Mouse (Mus musculus): ENCODE measurements around the gene Smarca1.
A peak's percentile ranks its signal among the peaks of the same experiment; 100 is the strongest.

Gene Smarca1

GRCm38 (mm10) chrX:47892431-47893024 is at the start of gene Smarca1:
TSS of gene Smarca1 (minus strand) at chrX:47892974.
- no peak for DNase-seq (ENCODE audit: low spot score in 2 of 2)

DNA sequence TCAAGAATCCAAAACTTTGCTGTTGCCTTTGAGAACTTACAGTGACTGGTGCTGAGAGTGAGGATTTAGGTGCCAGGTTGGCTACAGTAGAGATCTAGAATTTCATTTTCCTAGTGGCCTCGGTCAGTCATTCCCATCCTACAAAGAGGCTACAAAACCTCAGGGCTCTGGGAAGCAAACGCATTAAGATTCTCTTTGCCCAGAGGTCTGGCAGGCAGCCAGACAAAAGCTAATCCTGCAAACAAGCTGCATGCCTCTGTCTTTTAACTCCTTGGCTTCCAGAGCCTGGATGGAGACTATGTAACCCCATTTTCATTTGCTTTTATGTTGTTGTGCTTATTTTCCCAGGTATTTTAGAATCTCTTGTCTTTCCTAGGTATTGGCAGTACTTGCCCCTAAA is 45.0 kb upstream of the Smarca1 start:
- no peak for DNase-seq (ENCODE audit: low spot score in 2 of 2)

GRCm38 (mm10) chrX:47936885-47937284 is 44.1 kb upstream of the Smarca1 start:
- no peak for DNase-seq (ENCODE audit: low spot score in 2 of 2)

GRCm38 (mm10) chrX:47934352-47934751 is 41.6 kb upstream of the Smarca1 start:
- no peak for DNase-seq (ENCODE audit: low spot score in 2 of 2)

- no peak for DNase-seq (ENCODE audit: low spot score in 2 of 2)
Measured at GRCm38 (mm10) chrX:47930449-47930848, 37.7 kb upstream of the Smarca1 start.

DNA sequence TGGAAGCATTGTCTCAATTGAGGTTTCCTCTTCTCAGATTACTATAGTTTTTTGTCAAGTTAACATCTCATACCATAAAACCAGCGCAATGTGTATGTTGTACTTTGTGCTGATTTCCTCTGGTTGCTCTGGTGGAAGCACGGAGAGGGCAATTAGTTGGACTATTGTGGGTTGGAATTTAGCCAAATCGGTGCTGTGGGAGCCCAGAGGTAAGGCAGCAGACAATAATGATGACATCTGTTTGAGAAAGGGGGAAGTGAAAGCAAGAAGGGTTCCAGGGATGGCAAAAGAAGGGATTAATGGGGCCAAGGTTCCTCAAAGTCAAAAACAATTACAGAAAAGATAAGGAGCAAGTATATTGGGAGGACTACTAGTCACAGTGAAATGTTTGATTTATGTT is 35.2 kb upstream of the Smarca1 start:
- DNase-seq (ENCODE audit: low spot score in 2 of 2) = no peak

GRCm38 (mm10) chrX:47920541-47920940 is 27.8 kb upstream of the Smarca1 start:
- DNase-seq (ENCODE audit: low spot score in 2 of 2) = no peak

DNA sequence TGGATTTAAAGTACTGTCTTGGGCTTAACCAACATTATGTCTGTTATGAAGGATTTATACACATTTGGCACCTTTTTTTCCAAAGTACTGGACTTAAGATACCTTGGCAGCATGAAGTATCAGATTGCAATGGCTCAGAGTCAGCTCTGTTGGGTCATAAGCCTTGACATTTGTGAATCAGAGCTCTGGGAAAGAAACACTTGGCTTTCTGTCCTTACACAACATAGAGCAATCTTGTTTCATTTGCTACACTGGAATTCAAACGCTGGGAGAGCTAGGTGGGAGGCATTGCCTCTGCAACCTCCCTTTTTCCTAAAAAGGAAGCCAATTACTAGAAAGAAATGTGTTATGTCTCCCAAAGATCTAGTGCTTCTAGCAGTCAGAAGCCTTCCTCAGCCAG is 24.1 kb upstream of the Smarca1 start:
- DNase-seq (ENCODE audit: low spot score in 2 of 2) = no peak

GRCm38 (mm10) chrX:47913543-47913938 is 20.8 kb upstream of the Smarca1 start:
- no peak for DNase-seq (ENCODE audit: low spot score in 2 of 2)

DNA sequence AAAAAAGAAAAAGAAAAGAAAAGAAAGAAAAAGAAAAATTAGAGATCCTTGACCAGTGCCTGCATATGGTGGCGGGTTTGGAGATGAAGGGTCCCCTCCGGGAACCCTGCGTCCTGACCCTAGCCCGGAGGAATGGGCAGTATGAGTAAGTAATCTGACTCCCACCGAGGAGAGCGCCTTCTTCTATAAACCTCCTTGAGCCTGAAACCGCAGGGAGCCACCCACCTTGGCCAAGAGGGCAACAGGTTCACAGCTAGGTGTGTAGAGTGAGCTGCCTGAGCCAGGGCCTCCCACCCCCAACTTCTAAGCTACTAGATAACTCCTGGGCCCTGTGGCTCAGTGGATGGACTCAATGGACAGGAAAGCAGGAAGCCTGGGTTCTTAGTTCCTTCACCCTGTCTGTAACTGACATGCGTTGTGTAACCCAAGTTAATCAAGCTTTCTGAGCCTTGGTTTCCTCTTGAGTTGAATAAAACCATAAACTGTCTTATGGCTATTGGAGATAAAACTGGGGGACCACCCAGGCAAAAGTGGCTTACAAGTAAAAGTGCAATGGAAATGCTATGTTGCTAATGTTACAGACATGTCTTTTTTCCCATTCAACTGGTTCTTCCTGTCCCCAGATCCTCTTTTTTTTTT is 20.2 kb upstream of the Smarca1 start:
- DNase-seq (ENCODE audit: low spot score in 2 of 2) = no peak

- DNase-seq (ENCODE audit: low spot score in 2 of 2) = peak in 1 of 2 experiments; percentile 43
Measured at GRCm38 (mm10) chrX:47912306-47912792, 19.6 kb upstream of the Smarca1 start, which contains the start of gene Ocrl. TSS of gene Ocrl (plus strand) at chrX:47912387.

DNA sequence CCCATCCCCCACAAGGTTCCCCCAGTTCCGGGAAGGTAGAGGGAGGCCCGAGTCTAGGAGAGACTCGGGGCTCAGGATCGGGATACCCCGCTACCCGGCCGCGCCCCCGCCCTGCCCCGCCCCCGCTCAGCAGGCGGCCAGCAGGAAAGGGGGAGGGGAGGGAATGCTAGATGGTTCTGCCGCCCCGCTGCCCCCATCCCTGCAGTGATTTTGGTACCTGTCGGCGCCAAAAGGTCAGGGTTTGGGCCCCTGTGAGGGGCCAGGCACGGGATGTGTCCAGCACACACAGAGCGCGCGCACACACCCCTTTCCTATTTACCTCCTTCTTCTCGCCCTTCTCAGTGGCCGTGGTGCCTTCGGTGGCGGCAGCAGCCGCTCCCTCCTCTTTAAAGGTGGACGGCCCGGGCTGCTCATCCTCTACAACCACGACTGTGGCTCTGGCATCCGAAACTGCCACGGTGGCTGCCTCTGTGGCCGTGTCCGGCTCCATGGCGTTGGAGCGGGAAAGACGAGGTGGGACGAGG is 805 bp downstream of the Smarca1 start:
- no peak for DNase-seq (ENCODE audit: low spot score in 2 of 2)

GRCm38 (mm10) chrX:47891243-47891906 is 1.4 kb downstream of the Smarca1 start:
- DNase-seq (ENCODE audit: low spot score in 2 of 2) = no peak

DNA sequence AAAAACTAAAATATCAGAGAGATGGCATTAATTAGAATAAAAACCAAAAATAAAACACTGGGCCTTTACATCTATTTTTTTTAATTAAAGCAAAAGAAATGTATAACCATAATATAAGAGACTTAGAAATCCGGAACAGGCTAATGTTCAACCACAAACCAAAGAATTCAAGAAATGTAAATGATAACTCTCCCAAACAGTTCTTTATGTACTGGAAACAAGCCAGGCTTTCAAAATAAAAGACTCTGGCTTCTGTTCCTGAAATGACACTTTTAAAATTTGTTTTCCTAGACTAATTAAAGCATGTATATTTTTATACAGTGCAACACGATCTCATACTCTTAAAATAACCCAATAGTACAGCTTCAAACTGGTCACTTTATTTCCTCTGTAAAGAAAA is 5.4 kb downstream of the Smarca1 start:
- no peak for DNase-seq (ENCODE audit: low spot score in 2 of 2)

DNA sequence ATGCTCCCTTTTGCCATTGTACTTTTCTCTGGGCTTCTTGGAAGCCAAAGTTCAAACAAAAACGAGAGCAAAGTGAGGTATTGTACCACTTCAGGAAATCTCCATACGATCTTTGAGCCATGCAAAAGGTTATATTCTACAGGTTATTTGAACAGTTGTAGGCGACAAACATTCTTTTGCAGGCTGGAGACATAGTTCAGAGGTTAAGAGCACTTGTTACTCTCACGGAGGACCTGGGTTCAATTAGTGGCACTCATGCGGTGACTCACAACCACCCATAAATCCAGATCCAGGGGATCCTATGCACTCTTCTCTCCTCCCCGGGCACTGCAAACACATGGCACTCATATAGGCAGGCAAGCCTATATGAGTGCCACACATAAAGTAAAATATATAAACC is 10.0 kb downstream of the Smarca1 start:
- no peak for DNase-seq (ENCODE audit: low spot score in 2 of 2)

- no peak for DNase-seq (ENCODE audit: low spot score in 2 of 2)
Measured at GRCm38 (mm10) chrX:47880052-47880451, 12.7 kb downstream of the Smarca1 start.

GRCm38 (mm10) chrX:47858544-47858943 is 34.2 kb downstream of the Smarca1 start:
- DNase-seq (ENCODE audit: low spot score in 2 of 2) = no peak

GRCm38 (mm10) chrX:47835835-47836195 is 57.0 kb downstream of the Smarca1 start:
- no peak for DNase-seq (ENCODE audit: low spot score in 2 of 2)

- DNase-seq (ENCODE audit: low spot score in 2 of 2) = no peak
Measured at GRCm38 (mm10) chrX:47835098-47835834, 57.5 kb downstream of the Smarca1 start.

DNA sequence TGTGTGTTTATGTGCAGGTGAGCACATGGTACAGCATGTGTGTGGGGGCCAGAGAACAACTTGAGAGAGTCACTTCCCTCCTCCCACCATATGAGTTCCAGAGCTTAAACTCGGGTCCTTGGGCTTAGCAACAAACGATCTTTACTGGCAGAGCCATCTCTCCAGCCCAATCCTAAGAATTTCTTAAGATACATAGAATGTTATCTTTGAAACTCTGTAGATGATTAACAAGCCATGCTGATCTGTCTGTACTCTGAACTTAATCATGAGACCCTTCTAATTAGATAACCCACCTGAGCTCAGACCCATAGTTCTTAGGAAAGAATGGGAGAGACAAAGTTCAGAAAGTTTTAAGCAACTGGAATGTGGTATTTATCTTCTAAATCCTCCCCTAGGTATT is 59.3 kb downstream of the Smarca1 start:
- no peak for DNase-seq (ENCODE audit: low spot score in 2 of 2)

DNA sequence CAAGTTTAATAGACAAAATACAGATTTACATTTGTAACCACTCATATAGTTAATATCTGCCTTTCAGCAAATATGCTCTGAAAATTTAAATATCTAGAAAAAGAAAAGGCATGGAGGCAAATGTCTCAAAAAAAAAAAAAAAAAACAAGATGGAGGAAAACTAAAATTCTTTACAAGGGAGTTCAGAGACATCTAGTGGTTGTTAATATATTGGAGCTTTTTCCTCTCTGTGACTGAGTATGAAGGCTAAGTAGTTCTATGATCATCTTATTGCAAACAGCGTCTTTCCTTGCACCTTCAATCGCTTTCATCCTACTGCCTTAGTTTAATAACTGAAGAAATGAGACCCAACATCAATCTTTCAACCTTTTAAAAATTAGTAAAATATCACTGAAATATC is 72.2 kb downstream of the Smarca1 start:
- DNase-seq (ENCODE audit: low spot score in 2 of 2) = no peak

DNA sequence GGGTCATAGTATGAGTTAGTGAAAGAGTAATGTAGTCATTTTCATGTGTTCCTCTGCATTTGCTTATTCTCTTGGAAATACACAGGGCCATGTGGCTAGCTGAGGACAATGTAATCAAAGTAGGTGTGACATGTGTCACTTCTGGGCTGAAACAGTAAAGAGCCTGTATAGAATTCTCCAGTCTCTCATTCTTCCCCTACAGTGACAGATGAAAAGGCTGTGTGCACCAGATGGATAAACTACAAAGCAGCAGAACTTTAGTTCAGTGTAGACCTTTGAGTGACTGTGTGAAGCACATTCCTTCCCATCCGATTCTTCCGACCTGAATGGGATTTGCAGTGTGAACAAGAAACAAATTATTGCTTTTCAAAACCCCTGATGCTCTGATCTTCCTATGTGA is 84.1 kb downstream of the Smarca1 start:
- no peak for DNase-seq (ENCODE audit: low spot score in 2 of 2)

All from right cerebral cortex, postnatal 36 days (tissue).